Mouse (Mus musculus): ENCODE data around the gene Megf8.

- TF ChIP-seq EP300 (IDR thresholded peaks at IDR 0.05): peak; percentile 51; the same call in 1 of the 2 replicates
- TF ChIP-seq CTCF (IDR thresholded peaks at IDR 0.05): peak; percentile 16; the same call in 1 of the 2 replicates
Observed at GRCm38 (mm10) chr7:25267301-25267750, 49.6 kb upstream of the Megf8 start, which contains the start of gene Cic.

Measured in lung, postnatal 0 days (tissue).